Mouse (Mus musculus) telencephalon, adult 2 months (tissue): ENCODE results near the gene Pebp1.
A peak's percentile ranks its signal among the peaks of the same experiment; 100 is the strongest.

ENCODE experiments used
- DNase-seq: peaks from one replicate; pipeline ENCODE4 v3.0.0-alpha.2; 2011; ENCODE audit warnings: low read depth, low spot score

The Pebp1 gene

GRCm38 (mm10) chr5:117286286-117286685 lies 1.1 kb downstream of the Pebp1 start:
- DNase-seq: no peak

DNA sequence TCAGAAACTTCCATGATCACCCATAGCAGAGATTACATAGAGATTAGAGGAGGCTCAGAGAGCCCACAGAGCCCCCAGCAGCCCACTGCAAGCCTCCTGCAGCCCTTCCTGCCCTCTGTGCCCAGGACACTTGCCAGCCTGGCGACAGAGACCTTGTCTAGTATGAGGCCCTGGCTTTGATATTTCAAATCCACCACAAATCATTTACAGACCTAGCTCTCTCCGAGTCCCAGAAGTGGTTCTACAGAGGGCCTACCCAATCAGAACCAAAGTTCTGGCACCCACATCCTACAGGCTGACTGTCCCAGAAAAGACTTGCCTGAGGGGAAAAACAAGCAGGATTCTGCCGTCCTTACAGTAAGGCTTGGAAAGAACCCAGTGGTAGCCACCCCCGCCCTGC lies 2.2 kb downstream of the Pebp1 start:
- no peak for DNase-seq

GRCm38 (mm10) chr5:117284682-117285081 lies 2.7 kb downstream of the Pebp1 start:
- DNase-seq: no peak

GRCm38 (mm10) chr5:117284029-117284428 lies 3.4 kb downstream of the Pebp1 start:
- DNase-seq: peak; percentile 28

- no peak for DNase-seq
Observed at GRCm38 (mm10) chr5:117282360-117282759, 5.1 kb downstream of the Pebp1 start.

GRCm38 (mm10) chr5:117281536-117281935 lies 5.9 kb downstream of the Pebp1 start:
- no peak for DNase-seq

DNA sequence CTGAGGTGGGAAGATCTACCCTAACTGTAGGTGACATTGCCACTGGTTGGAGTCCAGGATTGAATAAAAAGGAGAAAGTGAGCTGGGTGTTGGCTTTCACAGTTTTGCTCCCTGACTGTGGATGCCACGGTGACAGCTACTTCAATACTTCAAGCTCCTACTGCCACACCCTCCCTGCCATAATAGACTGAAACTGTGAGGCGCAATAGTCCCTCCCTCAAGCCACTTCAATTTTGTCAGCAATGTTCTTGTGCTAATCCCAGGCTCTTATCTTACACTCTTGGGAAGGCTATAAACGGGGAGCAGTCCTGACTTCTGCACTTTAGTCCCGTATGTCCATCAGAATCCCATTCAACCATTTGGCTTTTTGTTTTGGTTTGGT lies 7.8 kb downstream of the Pebp1 start:
- no peak for DNase-seq

GRCm38 (mm10) chr5:117278809-117279668 lies 8.4 kb downstream of the Pebp1 start:
- no peak for DNase-seq

GRCm38 (mm10) chr5:117277784-117278183 lies 9.6 kb downstream of the Pebp1 start:
- DNase-seq: no peak

DNA sequence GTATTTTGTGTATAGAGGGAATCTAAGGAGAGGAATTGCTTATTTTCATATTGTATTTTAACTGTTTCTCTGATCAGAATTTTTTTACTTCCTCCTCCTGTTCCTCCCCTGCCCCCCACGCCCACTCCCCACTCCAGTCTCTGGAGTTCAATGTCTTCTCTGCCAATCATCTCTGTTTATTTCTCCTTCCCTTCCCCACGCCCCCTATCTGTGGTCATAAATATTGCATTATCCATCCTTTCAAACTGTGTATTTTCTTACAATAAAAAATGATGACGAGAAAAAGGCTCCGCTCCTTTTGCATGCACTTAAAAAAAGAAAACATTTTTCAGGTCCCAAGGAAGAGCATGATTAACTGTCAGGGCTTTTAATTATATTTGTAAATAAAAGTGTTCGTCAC lies 12.6 kb downstream of the Pebp1 start:
- DNase-seq: no peak

DNA sequence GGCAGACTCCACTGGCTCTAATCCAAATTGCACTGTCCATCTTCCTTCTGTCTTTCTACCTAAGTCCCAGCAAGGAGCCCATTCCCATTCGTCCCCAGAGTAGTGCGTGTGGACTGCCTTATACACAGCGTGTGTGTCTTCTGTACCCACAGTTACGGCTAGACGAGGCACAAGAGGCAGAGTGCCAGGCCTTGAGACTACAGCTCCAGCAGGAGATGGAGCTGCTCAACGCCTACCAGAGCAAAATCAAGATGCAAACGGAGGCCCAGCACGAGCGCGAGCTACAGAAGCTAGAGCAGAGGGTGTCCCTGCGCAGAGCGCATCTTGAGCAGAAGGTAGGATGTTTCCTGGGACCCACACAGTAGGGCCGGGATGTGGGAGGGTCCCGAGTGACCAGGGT lies 15.5 kb downstream of the Pebp1 start:
- peak; percentile 82 for DNase-seq

DNA sequence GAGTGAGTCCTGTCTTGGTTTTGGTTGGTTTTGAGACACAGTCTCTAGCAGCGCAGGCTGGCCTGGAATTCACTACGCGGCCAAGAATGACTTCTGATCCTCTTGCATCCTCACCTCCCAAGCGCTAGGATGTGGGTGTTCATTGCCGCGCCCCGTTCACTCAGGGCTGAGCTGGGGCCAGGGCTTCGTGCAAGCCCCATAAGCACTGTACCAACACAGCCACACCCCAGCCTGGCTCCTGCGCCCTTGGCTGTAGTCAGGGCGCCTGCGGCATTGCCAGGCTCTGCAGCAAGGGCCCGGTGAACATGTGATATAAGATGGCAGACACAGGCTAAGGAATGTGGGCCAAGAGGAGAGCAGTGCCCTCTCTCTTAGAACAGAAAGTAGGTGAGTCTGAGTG lies 18.0 kb downstream of the Pebp1 start:
- DNase-seq: no peak

DNA sequence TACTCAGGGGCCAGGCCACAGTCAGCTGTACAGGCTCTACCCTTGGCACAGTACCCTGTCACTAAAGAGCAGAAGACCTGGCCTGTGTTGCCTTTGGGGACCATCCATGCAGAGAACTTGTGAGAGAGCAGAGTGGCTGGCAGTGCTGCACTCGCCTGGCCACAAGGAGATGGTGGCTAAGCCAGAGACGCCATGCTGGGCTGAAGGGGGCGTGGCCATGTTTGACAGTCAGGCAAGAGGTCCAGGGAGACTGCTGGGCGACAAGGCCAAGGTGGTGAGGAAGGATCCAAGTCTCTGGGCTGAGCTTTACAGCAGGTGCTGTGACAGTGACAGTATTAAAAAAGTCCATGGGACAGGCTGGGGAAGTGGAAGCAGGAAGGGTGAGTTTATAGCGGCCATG lies 18.7 kb downstream of the Pebp1 start:
- DNase-seq: no peak

DNA sequence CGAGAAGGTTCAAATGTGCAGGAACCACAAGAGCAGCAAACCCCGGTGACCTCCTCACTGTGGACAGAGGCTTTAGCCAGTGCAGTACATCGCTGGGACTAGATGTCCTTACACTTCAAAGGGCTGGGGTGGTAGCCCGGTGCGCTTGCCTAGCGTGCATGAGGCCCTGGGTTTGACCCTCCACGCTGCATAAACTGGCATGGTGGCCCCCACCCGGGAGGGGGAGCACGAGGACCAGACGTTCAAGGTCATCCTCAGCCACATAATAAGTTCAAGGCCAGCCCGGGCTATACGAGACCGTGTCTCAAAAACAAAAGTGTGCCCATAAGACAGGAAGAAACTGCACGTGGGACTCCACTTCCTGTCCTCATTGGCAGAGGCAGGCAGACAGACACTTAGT lies 19.5 kb downstream of the Pebp1 start:
- no peak for DNase-seq

DNA sequence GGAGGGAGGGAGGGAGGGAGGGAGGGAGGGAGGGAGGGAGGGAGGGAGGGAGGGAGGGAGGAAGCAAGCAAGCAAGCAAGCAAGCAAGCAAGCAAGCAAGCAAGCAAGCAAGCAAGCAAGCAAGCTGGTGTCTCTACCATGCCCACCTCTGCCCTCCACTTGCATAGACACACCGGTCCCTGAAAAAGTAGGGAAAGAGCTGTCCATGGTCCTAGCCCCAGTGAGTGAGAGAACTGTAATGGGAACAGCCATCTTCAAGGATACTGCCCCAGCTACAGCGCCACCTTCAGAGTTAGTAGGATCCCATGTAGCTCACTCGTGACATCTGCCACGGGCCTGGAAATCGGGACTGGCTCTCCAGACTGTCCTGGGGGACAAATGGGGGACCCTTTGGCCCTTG lies 22.7 kb downstream of the Pebp1 start:
- DNase-seq: no peak

- no peak for DNase-seq
Observed at GRCm38 (mm10) chr5:117263566-117263965, 23.9 kb downstream of the Pebp1 start.

DNA sequence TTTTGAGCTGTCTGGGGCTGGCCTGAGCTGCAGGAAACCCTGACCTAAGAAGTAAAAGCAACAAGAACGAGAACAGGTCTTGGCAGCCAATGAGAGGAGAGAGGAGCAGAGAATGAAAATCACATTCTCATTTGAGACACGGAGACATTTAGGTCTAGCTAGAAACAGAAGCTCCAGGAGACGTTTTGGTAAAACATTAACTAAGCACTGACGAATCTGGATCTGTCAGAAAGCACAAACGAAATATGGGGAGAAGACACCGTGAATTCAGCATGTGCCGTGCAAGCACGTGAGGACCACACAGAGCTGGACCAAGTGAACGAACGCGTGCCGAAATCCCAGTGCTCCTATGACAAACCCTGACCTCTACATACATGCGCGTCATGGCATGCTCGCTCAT lies 29.1 kb downstream of the Pebp1 start:
- no peak for DNase-seq

GRCm38 (mm10) chr5:117251763-117252162 lies 35.7 kb downstream of the Pebp1 start:
- no peak for DNase-seq

GRCm38 (mm10) chr5:117250796-117251195 lies 36.6 kb downstream of the Pebp1 start:
- DNase-seq: no peak

GRCm38 (mm10) chr5:117248351-117248750 lies 39.1 kb downstream of the Pebp1 start:
- DNase-seq: no peak

DNA sequence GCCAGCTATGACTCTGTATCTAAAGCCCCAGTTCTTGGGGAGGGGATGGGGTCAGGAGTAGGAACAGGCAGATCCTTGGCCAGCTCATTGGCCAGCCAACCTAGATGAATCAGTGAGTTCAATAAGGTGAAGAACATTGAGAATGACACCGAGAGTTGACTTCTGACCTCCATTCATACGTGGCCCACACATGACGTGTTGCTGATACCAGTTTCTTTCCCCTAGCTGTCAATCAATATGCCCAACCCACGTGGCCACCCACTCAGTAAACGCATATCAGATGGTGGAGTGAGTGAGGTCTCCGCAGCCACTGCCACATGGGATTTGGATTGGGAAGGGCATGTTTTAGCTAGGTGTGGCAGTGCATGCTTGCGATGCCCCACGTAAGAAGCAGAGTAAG lies 42.3 kb downstream of the Pebp1 start:
- DNase-seq: no peak

- DNase-seq: peak; percentile 19
Observed at GRCm38 (mm10) chr5:117242671-117243478, 44.5 kb downstream of the Pebp1 start.
